Mouse (Mus musculus): Measurements from ENCODE around the gene Pnpla7. TPM values are rescaled to one million over a fixed set of nuclear protein-coding genes. Genes with fewer than 3 reads are reported as not detected.

Pnpla7 gene
- polyA plus RNA-seq, 1 experiment from 2014 or later, result 3.5 TPM

DNA sequence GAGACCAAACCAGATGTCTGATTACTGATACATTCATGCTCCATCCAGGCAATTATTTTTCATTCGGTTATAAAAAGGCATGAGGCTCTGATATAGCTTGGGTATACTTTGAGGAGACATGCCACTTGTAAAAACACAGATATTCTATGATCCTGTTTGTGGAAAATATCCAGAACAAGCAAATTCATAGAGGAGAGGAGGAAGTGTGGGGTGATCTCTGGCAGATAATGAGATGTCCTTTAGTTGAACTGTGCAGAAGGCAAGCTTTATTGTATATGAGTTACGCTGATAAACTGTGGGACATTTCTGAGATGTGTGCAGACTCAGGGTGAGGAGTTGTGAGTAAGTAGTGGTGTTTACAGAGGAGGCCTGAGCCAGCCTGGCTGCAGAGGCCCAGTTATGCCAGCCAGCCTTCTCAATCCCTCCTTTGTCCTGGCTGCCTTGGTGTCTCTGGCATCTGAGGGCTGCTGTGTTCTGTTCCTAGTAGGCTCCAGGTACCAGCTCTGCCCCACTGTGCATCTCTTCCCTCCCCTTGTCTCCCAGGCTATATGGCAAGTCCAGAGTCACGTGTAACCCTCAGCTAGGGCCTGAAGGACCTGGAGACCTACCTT, 122.3 kb downstream of the Pnpla7 start:
- no peak overlapping the region for H3K9ac ChIP-seq (replicated peaks; ENCODE audit: low read depth, low read length)
- H3K4me3 ChIP-seq (ENCODE audit: low read depth, low read length), result no peak overlapping the region
- H3K4me1 ChIP-seq (ENCODE audit: control insufficient read depth, insufficient read depth, low read length), result 0 out of 2 replicates have a peak, but pooled peaks cover 2% of the 10 kb centered on the region
- no peaks in the 10 kb centered on the region for H3K27me3 ChIP-seq (ENCODE audit: control insufficient read depth, insufficient read depth, low read length)
- H3K9me3 ChIP-seq (ENCODE audit: control insufficient read depth, low read length), result no peaks in the 10 kb centered on the region
- no peak for ATAC-seq (ENCODE audit: low read depth)
- H3K27ac ChIP-seq (ENCODE audit: low read depth, low read length), result no peak overlapping the region
- no peak overlapping the region for H3K4me2 ChIP-seq (ENCODE audit: low read depth, low read length)
- H3K36me3 ChIP-seq (ENCODE audit: control insufficient read depth, insufficient read depth, low read length), result no peaks in the 10 kb centered on the region
- 89% methylated on average over 3 of the region's 3 CpGs for WGBS

DNA sequence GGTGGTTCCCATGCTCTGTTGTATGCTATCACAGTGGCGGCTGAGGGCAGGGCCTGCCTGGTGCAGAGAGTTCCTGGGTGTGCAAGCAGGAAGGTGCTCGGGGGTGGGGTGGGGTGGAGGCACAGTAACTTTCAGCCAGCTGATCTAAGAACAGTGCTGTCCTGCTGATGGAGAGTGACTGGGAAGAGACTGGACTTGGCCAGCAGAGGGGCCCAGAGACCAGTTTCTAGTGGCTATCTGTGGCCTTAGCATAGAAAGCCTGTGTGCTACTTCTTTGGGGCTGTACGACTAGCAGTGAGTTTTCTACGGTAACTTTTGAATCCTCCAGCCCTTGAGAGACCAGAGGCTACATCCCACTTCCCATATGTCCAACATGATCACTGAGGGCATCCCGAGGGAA, 123.1 kb downstream of the Pnpla7 start:
- Histone ChIP-seq H3K27ac (ENCODE audit: low read depth, low read length) (no peak overlapping the region), H3K9ac (replicated peaks; ENCODE audit: low read depth, low read length) (no peak overlapping the region), H3K9me3 (ENCODE audit: control insufficient read depth, low read length) (no peaks in the 10 kb centered on the region), H3K36me3 (ENCODE audit: control insufficient read depth, insufficient read depth, low read length) (no peaks in the 10 kb centered on the region), H3K4me2 (ENCODE audit: low read depth, low read length) (no peak overlapping the region), H3K4me3 (ENCODE audit: low read depth, low read length) (no peak overlapping the region), H3K4me1 (ENCODE audit: control insufficient read depth, insufficient read depth, low read length) (0 out of 2 replicates have a peak, but pooled peaks cover 2% of the 10 kb centered on the region), H3K27me3 (ENCODE audit: control insufficient read depth, insufficient read depth, low read length) (no peaks in the 10 kb centered on the region)
- ATAC-seq (ENCODE audit: low read depth), result peak; percentile 66; the same call in 1 of the 2 replicates
- 46% methylated on average over 5 of the region's 5 CpGs for WGBS

DNA sequence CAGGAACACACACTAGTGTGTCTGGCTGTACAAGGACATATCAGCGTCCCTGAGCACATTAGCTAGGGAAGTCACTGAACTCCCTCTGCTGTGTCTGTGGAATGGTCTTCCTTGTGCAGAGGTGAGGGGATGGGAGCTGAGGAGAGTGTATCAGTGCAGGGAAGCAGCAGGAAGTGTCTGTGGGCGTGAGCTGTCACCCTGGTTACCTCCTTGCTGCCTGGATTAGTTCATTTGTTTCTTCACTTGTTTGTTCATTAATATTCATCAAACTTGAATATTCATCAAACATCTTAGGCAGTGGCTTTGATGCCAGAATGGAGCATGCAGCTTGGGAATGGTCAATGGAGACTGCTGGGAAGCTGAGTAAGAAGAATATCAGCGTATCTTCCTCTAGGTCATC, 123.9 kb downstream of the Pnpla7 start:
- Histone ChIP-seq H3K36me3 (ENCODE audit: control insufficient read depth, insufficient read depth, low read length) (no peaks in the 10 kb centered on the region), H3K4me2 (ENCODE audit: low read depth, low read length) (no peak overlapping the region), H3K9ac (replicated peaks; ENCODE audit: low read depth, low read length) (no peak overlapping the region), H3K27ac (ENCODE audit: low read depth, low read length) (no peak overlapping the region), H3K4me1 (ENCODE audit: control insufficient read depth, insufficient read depth, low read length) (0 out of 2 replicates have a peak, but pooled peaks cover 2% of the 10 kb centered on the region), H3K9me3 (ENCODE audit: control insufficient read depth, low read length) (no peaks in the 10 kb centered on the region), H3K27me3 (ENCODE audit: control insufficient read depth, insufficient read depth, low read length) (no peaks in the 10 kb centered on the region), H3K4me3 (ENCODE audit: low read depth, low read length) (no peak overlapping the region)
- WGBS, result 45% methylated on average over 3 of the region's 3 CpGs
- ATAC-seq (ENCODE audit: low read depth), result no peak

Small RNA genes within 50 kb of the gene (microRNA-seq; reads per million reads assigned to microRNA genes)
- gene Gm22875 (not detected), gene Gm24328 (not detected), gene Mir7664 (not detected)

Other genes starting within 250 kb of the Pnpla7 start
- gene Cacna1b, start 212.9 kb upstream of the Pnpla7 start, polyA plus RNA-seq (2014; fragmentation: Nextera tagmentation; extraction: Ambion mirVana), result 19.1 and 20.3 TPM in 2 replicates
- gene Ehmt1, start 56.4 kb upstream of the Pnpla7 start, polyA plus RNA-seq (2014; fragmentation: Nextera tagmentation; extraction: Ambion mirVana), result 90.8 and 97.0 TPM in 2 replicates
- gene Arrdc1, start 40.8 kb upstream of the Pnpla7 start, polyA plus RNA-seq (2014; fragmentation: Nextera tagmentation; extraction: Ambion mirVana), result 30.2 and 31.6 TPM in 2 replicates
- 18.1 and 26.0 TPM in 2 replicates for gene Zmynd19, start 26.2 kb upstream of the Pnpla7 start, polyA plus RNA-seq (2014; fragmentation: Nextera tagmentation; extraction: Ambion mirVana)
- 34.0 and 39.6 TPM in 2 replicates for gene Dph7, start 13.6 kb upstream of the Pnpla7 start, polyA plus RNA-seq (2014; fragmentation: Nextera tagmentation; extraction: Ambion mirVana)
- 173 and 181 TPM in 2 replicates for gene Mrpl41, start 935 bp upstream of the Pnpla7 start, polyA plus RNA-seq (2014; fragmentation: Nextera tagmentation; extraction: Ambion mirVana)
- gene Nsmf, start 78.3 kb downstream of the Pnpla7 start, polyA plus RNA-seq (2014; fragmentation: Nextera tagmentation; extraction: Ambion mirVana), result 137 and 143 TPM in 2 replicates
- 0.27 TPM in 1 of 2 replicates, not detected in the other for gene Entpd8, start 104.3 kb downstream of the Pnpla7 start, polyA plus RNA-seq (2014; fragmentation: Nextera tagmentation; extraction: Ambion mirVana)
- 0.17 TPM in 1 of 2 replicates, not detected in the other for gene Noxa1, start 119.1 kb downstream of the Pnpla7 start, polyA plus RNA-seq (2014; fragmentation: Nextera tagmentation; extraction: Ambion mirVana)
- gene Nrarp, start 204.7 kb downstream of the Pnpla7 start, polyA plus RNA-seq (2014; fragmentation: Nextera tagmentation; extraction: Ambion mirVana), result 10.7 and 15.1 TPM in 2 replicates
- 0.88 and 1.4 TPM in 2 replicates for gene Tor4a, start 220.9 kb downstream of the Pnpla7 start, polyA plus RNA-seq (2014; fragmentation: Nextera tagmentation; extraction: Ambion mirVana)
- gene Nelfb, start 235.5 kb downstream of the Pnpla7 start, polyA plus RNA-seq (2014; fragmentation: Nextera tagmentation; extraction: Ambion mirVana), result 74.7 and 86.2 TPM in 2 replicates
- not detected in 2 replicates for gene Stpg3, start 238.6 kb downstream of the Pnpla7 start, polyA plus RNA-seq (2014; fragmentation: Nextera tagmentation; extraction: Ambion mirVana)
- gene Fam166a, start 242.7 kb downstream of the Pnpla7 start, polyA plus RNA-seq (2014; fragmentation: Nextera tagmentation; extraction: Ambion mirVana), result 0.91 TPM in 1 of 2 replicates, not detected in the other
- 361 and 387 TPM in 2 replicates for gene Tubb4b, start 248.7 kb downstream of the Pnpla7 start, polyA plus RNA-seq (2014; fragmentation: Nextera tagmentation; extraction: Ambion mirVana)